Mouse (Mus musculus) neural tube, embryonic 12.5 days (tissue): ENCODE results near the gene Commd9. TPM values are rescaled to one million over a fixed set of nuclear protein-coding genes. Genes with fewer than 3 reads are reported as not detected.

Source experiments
- ATAC-seq: fragments of 200-750 bp; cut with Nextera tagmentation; 2 replicates; pipeline ENCODE4 v1.8.0; 2017; ENCODE audit warnings: low read depth, mild to moderate bottlenecking, moderate TSS enrichment, moderate library complexity; ENCODE audit not compliant: low FRiP score
- H3K27ac ChIP-seq: fragments of 300-500 bp; sonication (generic); 2 replicates; pipeline ENCODE4 v1.5.1; 2016
- H3K27me3 ChIP-seq: fragments of 300-500 bp; sonication (generic); replicated peaks from 2 replicates; pipeline ENCODE4 v1.6.1; 2016; ENCODE audit warnings: mild to moderate bottlenecking
- H3K36me3 ChIP-seq: fragments of 300-500 bp; sonication (generic); 2 replicates; pipeline ENCODE4 v1.6.1; 2016; ENCODE audit warnings: mild to moderate bottlenecking
- H3K4me1 ChIP-seq: fragments of 300-500 bp; sonication (generic); 2 replicates; pipeline ENCODE4 v1.6.1; 2016
- H3K4me2 ChIP-seq: fragments of 300-500 bp; sonication (generic); replicated peaks from 2 replicates; pipeline ENCODE4 v1.6.1; 2016; ENCODE audit warnings: mild to moderate bottlenecking
- H3K4me3 ChIP-seq: fragments of 300-500 bp; sonication (generic); 2 replicates; pipeline ENCODE4 v1.5.1; 2016
- H3K9ac ChIP-seq: fragments of 300-500 bp; sonication (generic); 2 replicates; pipeline ENCODE4 v1.6.1; 2016; ENCODE audit warnings: mild to moderate bottlenecking
- H3K9me3 ChIP-seq: fragments of 300-500 bp; sonication (generic); 2 replicates; pipeline ENCODE4 v1.6.1; 2016; ENCODE audit warnings: mild to moderate bottlenecking
- WGBS: fragments of 180-500 bp; shearing (Covaris S2); methylation state at CpG from one replicate; pipeline ENCODE4 v1.1.7; 2016; 5-methylcytosine and 5-hydroxymethylcytosine counted together
- polyA plus RNA-seq: library from polyadenylated mRNA; unstranded; fragments of >200 nt; fragmentation: Nextera tagmentation; extraction: Ambion mirVana; gene quantifications from 2 replicates; pipeline ENCODE4 v1.2.1, GENCODE M21; 2016

The Commd9 gene
- polyA plus RNA-seq, 1 experiment from 2014 or later = 83.0 TPM

DNA sequence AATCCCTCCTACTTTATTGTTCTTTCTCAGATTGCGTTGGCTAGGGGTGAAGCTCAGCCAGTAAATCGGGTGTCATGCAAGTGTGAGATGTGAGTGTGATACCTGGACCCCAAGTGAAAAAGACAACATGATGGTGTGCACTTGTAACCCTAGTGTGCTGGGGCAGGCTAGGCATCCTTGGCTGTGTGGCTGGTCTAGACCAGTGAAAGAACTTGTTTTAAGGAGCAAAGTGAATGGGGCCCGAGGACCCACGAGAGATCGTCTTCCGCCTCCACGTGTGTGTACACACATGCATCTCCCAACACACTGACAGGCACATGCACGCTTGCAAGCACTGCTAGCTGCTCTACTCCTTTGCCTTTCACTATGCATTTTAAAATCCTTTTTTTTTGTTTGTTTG is 2.8 kb downstream of the Commd9 start:
- H3K4me1 ChIP-seq = peaks cover 10% of the 10 kb centered on the region
- no peak overlapping the region for H3K4me2 ChIP-seq
- H3K27me3 ChIP-seq = no peaks in the 10 kb centered on the region
- no peak overlapping the region for H3K27ac ChIP-seq
- H3K4me3 ChIP-seq = no peak overlapping the region
- H3K9ac ChIP-seq = no peak overlapping the region
- ATAC-seq = no peak
- WGBS = 94% methylated on average over 8 of the region's 8 CpGs
- no peaks in the 10 kb centered on the region for H3K9me3 ChIP-seq
- no peaks in the 10 kb centered on the region for H3K36me3 ChIP-seq

DNA sequence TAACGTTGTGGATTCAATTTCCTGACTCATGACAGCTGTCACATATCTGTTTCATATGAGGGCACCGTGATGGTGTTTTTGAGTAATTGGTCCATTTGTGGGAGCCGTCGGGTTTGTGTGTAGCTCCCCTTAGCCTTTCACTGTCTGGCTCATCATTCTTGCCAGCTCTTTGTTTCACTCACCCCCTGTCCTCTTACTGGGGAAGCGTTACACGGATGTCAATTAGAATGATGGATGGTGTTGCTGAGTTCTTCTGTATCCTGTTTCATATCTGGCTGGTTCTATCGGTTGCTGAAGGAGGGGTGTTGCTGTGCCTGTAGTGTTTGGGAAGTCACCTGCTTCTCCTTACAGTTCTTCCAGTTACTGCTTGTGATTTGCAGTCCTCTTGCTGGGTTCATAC is 5.1 kb downstream of the Commd9 start:
- Histone ChIP-seq H3K9ac (no peak overlapping the region), H3K4me1 (peaks cover 13% of the 10 kb centered on the region), H3K9me3 (no peaks in the 10 kb centered on the region), H3K27ac (no peak overlapping the region), H3K36me3 (peaks cover 4% of the 10 kb centered on the region; the same call in 1 of the 2 replicates), H3K27me3 (no peaks in the 10 kb centered on the region), H3K4me2 (no peak overlapping the region), H3K4me3 (no peak overlapping the region)
- WGBS = 30% methylated on average over 7 of the region's 7 CpGs
- peak; percentile 38; the same call in 1 of the 2 replicates for ATAC-seq

DNA sequence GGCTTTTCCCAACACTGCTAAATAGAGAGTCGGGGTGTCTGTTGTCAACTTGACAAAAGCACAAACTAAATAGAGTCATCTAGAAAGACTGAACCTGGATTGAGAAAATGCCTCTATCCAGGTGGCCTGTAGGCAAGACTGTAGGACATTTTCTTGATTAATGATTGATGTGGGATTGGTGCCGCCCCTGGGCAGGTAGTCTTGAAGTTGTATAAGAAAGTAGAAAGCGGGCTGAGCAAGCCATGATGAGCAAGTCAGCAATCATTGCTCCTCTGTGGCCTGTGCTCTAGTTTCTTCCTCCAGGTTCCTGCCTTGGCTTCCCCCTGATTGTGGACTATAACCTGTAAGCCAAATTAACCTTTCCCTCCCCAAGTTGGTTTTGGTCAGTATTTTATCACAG is 8.1 kb downstream of the Commd9 start:
- Histone ChIP-seq H3K9ac (no peak overlapping the region), H3K4me2 (no peak overlapping the region), H3K27me3 (no peaks in the 10 kb centered on the region), H3K9me3 (no peaks in the 10 kb centered on the region), H3K27ac (no peak overlapping the region), H3K36me3 (peaks cover 6% of the 10 kb centered on the region; the same call in 1 of the 2 replicates), H3K4me1 (peaks cover 13% of the 10 kb centered on the region), H3K4me3 (no peak overlapping the region)
- WGBS = 97% methylated on average over 3 of the region's 3 CpGs
- ATAC-seq = no peak

DNA sequence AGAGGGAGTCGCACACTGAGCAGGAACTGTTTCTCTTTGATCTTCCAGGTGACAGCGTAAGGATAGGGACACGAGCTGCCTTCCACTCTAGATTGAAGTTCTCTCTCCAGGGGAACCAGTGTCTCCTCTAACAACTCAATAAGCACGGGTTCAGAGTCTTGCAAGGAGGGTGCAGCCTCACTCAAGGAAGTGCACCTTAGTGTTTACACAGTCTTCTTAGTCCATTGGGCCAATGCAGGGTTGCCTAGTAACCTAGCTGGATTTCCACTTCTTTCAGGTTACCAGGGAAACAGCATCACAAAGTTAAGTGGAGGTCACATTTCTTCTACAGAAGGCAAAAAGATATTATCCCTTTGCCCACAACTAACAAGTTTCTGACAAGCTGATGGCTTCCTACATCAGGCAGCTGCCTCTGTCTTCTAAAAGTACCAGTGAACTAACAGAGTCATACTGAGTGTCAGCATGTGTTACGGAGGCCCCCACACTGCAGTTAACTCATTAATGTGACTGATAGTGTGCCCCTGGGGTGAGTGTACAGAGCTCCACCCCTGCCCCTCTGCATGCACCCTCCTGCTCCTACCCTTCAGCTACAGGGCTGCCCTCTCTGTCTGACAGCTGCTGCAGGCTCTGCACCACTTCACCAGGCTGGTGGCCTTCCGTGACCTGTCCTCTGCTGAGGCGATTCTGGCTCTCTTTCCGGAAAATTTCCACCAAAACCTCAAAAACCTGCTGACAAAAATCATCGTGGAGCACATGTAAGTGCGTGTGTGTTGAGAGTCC is 10.6 kb downstream of the Commd9 start:
- ATAC-seq = 0 out of 2 replicates have a peak, but pooled peaks have one; percentile 35
- Histone ChIP-seq H3K27me3 (no peaks in the 10 kb centered on the region), H3K27ac (no peak overlapping the region), H3K9ac (no peak overlapping the region), H3K36me3 (peaks cover 16% of the 10 kb centered on the region; the same call in 1 of the 2 replicates), H3K4me3 (no peak overlapping the region), H3K9me3 (no peaks in the 10 kb centered on the region), H3K4me1 (peaks cover 10% of the 10 kb centered on the region), H3K4me2 (no peak overlapping the region)
- WGBS = 65% methylated on average over 10 of the region's 10 CpGs

DNA sequence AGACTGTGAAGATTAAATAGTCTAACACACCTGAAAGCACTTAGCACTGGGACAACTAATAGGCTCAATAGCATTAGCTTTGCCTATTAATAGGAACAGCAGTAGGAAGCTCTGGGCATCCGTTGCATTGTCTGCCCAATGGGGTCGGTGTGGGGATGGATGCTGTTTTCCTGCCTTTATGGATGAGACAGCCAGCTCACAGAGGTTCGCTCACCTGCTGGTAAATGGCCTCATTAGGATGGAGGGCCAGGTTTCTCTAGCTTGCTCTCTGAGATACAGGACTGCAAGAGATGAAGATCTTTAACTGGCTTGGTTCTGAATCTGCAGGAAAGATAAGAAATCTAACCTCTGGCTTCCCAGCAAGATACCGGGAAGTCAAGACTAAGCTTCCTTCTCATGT is 16.1 kb downstream of the Commd9 start:
- Histone ChIP-seq H3K4me1 (peaks cover 7% of the 10 kb centered on the region), H3K4me3 (no peak overlapping the region), H3K9me3 (no peaks in the 10 kb centered on the region), H3K36me3 (peaks cover 13% of the 10 kb centered on the region; the same call in 1 of the 2 replicates), H3K27ac (no peak overlapping the region), H3K9ac (no peak overlapping the region), H3K27me3 (no peaks in the 10 kb centered on the region), H3K4me2 (no peak overlapping the region)
- no peak for ATAC-seq
- WGBS = 80% methylated on average over 4 of the region's 4 CpGs

DNA sequence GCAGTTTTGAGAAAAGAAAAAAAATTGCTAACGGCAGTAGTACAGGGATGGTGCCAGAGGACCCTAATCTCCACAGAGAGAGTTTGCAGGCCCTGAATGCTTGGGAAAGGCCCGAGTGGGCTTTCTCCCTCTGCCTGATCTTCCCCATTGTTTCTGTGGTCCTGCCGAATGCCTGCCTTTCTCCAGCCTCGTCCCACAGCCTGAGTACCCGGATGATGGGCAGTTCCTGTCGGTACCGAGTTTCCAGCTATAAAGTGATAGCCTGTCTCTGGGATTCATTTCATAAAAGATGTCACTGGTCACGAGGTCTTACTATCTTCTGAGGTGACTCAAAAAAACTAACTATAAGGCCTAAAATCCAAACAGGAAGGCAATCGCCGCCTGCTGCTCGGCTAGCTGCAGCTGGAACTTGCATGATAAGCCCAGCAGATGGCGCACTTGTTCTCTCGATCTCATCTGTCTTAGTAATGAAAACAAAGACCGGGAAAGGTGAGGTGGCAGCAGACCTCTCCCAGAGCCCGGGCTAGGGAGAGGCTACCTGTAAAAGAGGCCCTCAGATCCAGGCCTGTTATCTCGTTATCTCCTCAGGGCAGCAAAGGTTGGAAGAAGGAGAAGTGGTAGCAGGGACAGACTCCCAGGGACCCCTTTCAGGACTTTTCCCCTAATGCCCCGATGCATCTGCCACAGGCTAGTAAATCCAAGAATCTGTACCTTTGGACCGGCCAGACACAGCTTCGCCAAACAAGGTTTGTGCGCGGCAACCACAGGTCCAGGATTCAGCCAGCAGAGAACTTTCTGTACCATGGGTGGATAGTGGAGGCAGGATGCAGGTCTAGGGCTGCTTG is 19.7 kb downstream of the Commd9 start:
- peaks cover 10% of the 10 kb centered on the region; the same call in 1 of the 2 replicates for H3K36me3 ChIP-seq
- H3K27ac ChIP-seq = no peak overlapping the region
- peak; percentile 81 for ATAC-seq
- H3K9me3 ChIP-seq = no peaks in the 10 kb centered on the region
- H3K4me3 ChIP-seq = no peak overlapping the region
- no peak overlapping the region for H3K9ac ChIP-seq
- peak overlapping the region; percentile 37 for H3K4me2 ChIP-seq
- WGBS = 29% methylated on average over 21 of the region's 21 CpGs
- no peaks in the 10 kb centered on the region for H3K27me3 ChIP-seq
- peaks cover 19% of the 10 kb centered on the region for H3K4me1 ChIP-seq

DNA sequence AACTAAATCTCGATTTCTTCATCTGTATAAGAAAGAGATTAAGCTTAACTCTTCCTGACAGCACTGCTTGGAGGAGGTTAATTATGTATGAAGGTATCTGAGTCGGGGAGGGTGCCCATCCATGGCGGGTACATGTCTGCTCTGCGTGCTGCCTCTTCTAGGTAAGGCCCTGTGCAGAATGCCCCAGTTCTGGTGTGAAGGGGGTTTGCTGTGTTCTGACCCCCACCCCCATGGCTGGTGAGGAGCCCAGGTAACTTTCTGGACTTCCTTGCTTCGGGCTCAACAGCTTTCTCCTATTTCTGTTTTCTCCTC is 20.3 kb downstream of the Commd9 start:
- ATAC-seq = no peak; the same call in 1 of the 2 replicates
- H3K36me3 ChIP-seq = peaks cover 5% of the 10 kb centered on the region; the same call in 1 of the 2 replicates
- no peaks in the 10 kb centered on the region for H3K9me3 ChIP-seq
- no peak overlapping the region for H3K27ac ChIP-seq
- H3K4me2 ChIP-seq = no peak overlapping the region; the same call in 1 of the 2 replicates
- no peaks in the 10 kb centered on the region for H3K27me3 ChIP-seq
- no peak overlapping the region for H3K9ac ChIP-seq
- 70% methylated on average over 5 of the region's 5 CpGs for WGBS
- no peak overlapping the region for H3K4me3 ChIP-seq
- H3K4me1 ChIP-seq = peaks cover 19% of the 10 kb centered on the region

DNA sequence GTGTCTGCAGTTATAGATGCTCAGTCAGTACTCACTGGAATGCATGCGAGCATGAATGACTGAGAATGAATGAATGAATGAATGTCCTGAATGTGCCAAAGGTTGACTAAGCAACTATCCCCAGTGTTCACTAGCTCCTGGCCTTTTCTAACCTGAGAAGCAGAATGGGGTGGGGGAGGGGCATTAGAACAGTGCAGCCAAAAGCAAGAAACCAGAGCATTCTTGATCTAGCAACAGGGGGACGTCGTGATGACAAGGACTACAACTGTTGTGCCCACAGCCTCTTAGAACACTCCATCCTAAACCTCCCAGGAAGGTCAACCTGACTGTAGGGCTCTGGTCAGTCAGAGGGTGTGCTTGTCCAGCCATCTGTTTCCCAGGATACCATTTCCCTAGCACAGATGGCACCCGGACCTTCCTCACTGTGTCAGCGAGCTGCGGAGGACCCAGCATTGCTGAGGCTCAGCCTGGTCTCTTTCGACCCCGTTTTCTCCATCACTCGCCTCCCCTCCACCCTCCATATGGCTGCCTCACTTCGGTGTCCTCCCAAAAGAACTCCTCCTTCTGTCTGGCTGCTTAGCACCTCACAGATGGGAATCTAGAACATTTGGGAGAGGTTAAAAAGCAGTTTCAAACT is 21.5 kb downstream of the Commd9 start:
- peaks cover 19% of the 10 kb centered on the region for H3K4me1 ChIP-seq
- no peaks in the 10 kb centered on the region for H3K36me3 ChIP-seq
- H3K9ac ChIP-seq = no peak overlapping the region
- H3K4me2 ChIP-seq = no peak overlapping the region
- H3K27ac ChIP-seq = no peak overlapping the region
- H3K9me3 ChIP-seq = no peaks in the 10 kb centered on the region
- no peaks in the 10 kb centered on the region for H3K27me3 ChIP-seq
- no peak for ATAC-seq
- no peak overlapping the region for H3K4me3 ChIP-seq
- WGBS = 68% methylated on average over 10 of the region's 10 CpGs

DNA sequence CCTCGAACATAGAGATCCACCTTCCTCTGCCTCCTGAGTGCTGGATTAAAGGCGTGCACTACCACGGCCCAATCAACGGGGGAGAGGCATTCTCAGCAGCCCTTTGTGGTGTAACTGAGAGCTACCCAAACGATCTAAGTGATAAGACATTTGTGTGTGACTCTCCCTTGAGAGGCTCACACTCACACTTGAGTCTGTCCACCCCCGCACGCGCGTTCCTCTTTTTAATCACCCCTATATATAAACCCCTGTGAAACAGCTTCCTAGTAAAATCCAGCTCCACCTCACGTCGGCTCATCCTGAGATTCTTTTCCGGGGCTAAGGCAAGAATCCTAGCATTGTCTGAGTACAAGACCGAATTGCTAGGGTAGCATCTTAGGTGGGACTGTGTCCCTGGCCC is 22.7 kb downstream of the Commd9 start:
- Histone ChIP-seq H3K27me3 (no peaks in the 10 kb centered on the region), H3K36me3 (no peaks in the 10 kb centered on the region), H3K27ac (no peak overlapping the region), H3K9me3 (no peaks in the 10 kb centered on the region), H3K9ac (no peak overlapping the region), H3K4me2 (no peak overlapping the region), H3K4me3 (no peak overlapping the region), H3K4me1 (peaks cover 19% of the 10 kb centered on the region)
- ATAC-seq = no peak
- WGBS = 80% methylated on average over 13 of the region's 13 CpGs

DNA sequence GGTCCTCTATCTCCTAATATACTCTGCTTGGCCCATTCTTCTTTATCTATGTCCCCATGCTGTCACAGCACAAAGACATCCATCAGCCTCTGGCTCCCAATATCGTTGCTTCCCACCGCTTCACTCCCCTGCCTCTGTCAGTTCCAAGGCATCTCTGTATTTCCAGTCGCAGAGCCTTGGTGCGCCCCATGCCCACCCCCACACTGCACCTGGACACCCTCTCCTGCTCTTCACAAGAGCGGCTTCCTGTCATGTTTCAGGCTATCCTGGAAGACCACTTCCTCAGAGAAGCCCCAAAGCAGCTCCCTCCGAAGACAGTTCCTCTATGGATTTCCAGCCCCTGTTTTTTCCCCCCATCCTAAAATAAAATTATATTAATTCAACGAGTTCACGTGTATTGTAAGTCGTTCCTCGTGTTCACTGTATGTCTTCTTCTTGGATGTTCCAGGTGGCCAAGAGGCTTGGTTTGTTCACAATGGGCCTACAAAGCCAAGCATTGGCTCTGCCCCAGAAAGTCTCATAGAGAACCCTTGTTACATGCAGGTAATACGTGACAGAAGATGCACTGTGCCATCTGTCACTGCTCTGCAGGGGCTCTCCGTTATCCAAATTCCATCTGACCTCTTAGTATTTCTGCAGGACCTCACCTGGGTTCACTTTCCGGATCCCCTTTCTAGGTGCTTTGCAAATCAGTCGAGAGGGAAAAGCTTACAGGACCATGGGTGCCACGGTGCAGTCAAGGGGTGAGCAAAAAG is 23.5 kb downstream of the Commd9 start:
- 84% methylated on average over 15 of the region's 15 CpGs for WGBS
- H3K27me3 ChIP-seq = no peaks in the 10 kb centered on the region
- no peaks in the 10 kb centered on the region for H3K9me3 ChIP-seq
- no peaks in the 10 kb centered on the region for H3K36me3 ChIP-seq
- H3K9ac ChIP-seq = no peak overlapping the region
- no peak overlapping the region for H3K4me2 ChIP-seq
- no peak for ATAC-seq
- no peak overlapping the region for H3K27ac ChIP-seq
- H3K4me3 ChIP-seq = no peak overlapping the region
- peaks cover 19% of the 10 kb centered on the region for H3K4me1 ChIP-seq

DNA sequence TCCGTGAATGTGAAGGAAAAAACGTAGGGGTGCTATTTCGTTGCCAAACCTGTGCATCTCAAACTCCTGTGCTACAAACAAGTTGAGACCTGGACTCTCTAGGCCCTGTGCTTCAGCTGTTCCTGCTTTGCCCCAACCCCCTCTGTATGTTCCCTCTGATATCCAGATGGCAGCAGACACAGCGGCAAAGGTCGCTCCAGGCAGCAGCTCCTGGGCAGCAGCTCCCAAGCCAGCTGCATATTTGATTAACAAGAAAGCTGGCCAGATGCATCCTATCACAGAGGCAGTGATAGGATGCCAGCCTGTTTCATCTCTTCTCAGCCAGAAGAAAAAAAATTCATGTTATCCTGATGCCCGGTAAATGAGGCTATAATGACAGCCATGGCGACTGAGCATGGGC is 32.5 kb downstream of the Commd9 start:
- 85% methylated on average over 7 of the region's 7 CpGs for WGBS
- Histone ChIP-seq H3K9ac (no peak overlapping the region), H3K4me2 (no peak overlapping the region), H3K27ac (no peak overlapping the region), H3K4me3 (no peak overlapping the region), H3K36me3 (no peaks in the 10 kb centered on the region), H3K27me3 (no peaks in the 10 kb centered on the region), H3K9me3 (no peaks in the 10 kb centered on the region), H3K4me1 (peaks cover 10% of the 10 kb centered on the region; the same call in 1 of the 2 replicates)
- no peak for ATAC-seq
